Mouse (Mus musculus): ENCODE results near the gene Ifngr2. TPM values are rescaled to one million over a fixed set of nuclear protein-coding genes. Genes with fewer than 3 reads are reported as not detected.

Ifngr2 gene
- polyA plus RNA-seq, 1 experiment from 2014 or later, result 140 TPM

GRCm38 (mm10) chr16:91606958-91607357, 60.1 kb downstream of the Ifngr2 start:
- Histone ChIP-seq H3K9ac (ENCODE audit: low read length) (no peak overlapping the region), H3K36me3 (ENCODE audit: control insufficient read depth, insufficient read depth, low read length) (no peaks in the 10 kb centered on the region), H3K9me3 (ENCODE audit: control insufficient read depth, low read length) (no peaks in the 10 kb centered on the region), H3K4me2 (ENCODE audit: low read length) (no peak overlapping the region), H3K27me3 (ENCODE audit: control insufficient read depth, insufficient read depth, low read length) (no peaks in the 10 kb centered on the region), H3K4me3 (ENCODE audit: control insufficient read depth in 1 of 2, insufficient read depth in 1 of 2, low read depth in 1 of 2, low read length in 2 of 2) (no peak overlapping the region), H3K4me1 (ENCODE audit: control insufficient read depth in 2 of 2, insufficient read depth in 2 of 2, low read length in 2 of 2) (peaks cover 0 to 4% of the 10 kb centered on the region in 2 experiments; a peak in 2 of 4 replicates), H3K27ac (replicated peaks in 1 of 2; ENCODE audit: control insufficient read depth in 1 of 2, insufficient read depth in 1 of 2, low read depth in 2 of 2, low read length in 2 of 2) (no peak overlapping the region)
- ATAC-seq (ENCODE audit: insufficient number of reproducible peaks, insufficient read depth, low FRiP score, low read depth), result no peak
- WGBS, result 91% methylated on average over 8 of the region's 8 CpGs

DNA sequence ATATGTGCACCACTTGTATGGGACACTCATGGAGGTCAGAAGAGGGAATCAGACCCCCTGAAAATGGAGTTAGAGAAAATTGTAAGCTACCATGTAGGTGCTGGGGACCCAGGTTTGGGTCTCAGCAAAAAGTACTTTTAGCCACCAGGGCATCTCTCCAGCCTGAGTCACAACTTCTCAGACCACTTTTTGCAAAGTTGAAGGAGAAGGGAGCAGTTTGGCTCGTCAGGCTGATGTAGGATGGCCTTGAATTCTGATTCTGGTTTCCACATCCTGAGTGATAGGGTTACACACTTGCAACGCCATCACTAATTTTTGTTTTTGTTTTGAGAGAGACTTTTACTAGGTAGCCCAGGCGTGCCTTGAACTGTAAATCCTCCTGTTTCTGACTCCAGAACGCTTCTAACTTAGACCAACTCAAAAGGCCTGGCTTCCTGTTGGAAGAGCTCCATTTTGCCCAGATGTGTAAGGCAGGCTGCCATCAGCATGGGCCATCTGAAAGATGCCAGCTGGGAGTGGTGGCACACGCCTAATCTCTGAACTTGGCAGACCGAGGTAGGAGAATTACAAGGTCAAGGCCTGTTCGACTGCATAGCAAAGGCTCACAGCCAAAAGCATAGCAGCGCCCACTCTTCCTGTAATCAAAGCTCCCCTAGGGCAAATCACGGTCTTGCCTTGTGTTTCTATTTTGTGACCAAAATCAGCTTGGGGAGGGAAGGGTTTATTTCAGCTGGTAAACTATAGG, 62.8 kb downstream of the Ifngr2 start:
- no peak for ATAC-seq (ENCODE audit: insufficient number of reproducible peaks, insufficient read depth, low FRiP score, low read depth)
- H3K27me3 ChIP-seq (ENCODE audit: control insufficient read depth, insufficient read depth, low read length), result no peaks in the 10 kb centered on the region
- H3K36me3 ChIP-seq (ENCODE audit: control insufficient read depth, insufficient read depth, low read length), result no peaks in the 10 kb centered on the region
- WGBS, result 60% methylated on average over 9 of the region's 9 CpGs
- H3K9me3 ChIP-seq (ENCODE audit: control insufficient read depth, low read length), result no peaks in the 10 kb centered on the region
- H3K27ac ChIP-seq (replicated peaks in 1 of 2; ENCODE audit: control insufficient read depth in 1 of 2, insufficient read depth in 1 of 2, low read depth in 2 of 2, low read length in 2 of 2), result 0 out of 4 replicates have a peak overlapping the region, but pooled peaks of 1 of the 2 experiments have one; percentile 10
- peaks cover 0 to 4% of the 10 kb centered on the region in 2 experiments; a peak in 2 of 4 replicates for H3K4me1 ChIP-seq (ENCODE audit: control insufficient read depth in 2 of 2, insufficient read depth in 2 of 2, low read length in 2 of 2)
- H3K9ac ChIP-seq (ENCODE audit: low read length), result no peak overlapping the region
- H3K4me3 ChIP-seq (ENCODE audit: control insufficient read depth in 1 of 2, insufficient read depth in 1 of 2, low read depth in 1 of 2, low read length in 2 of 2), result no peak overlapping the region
- H3K4me2 ChIP-seq (ENCODE audit: low read length), result no peak overlapping the region

- Histone ChIP-seq H3K9ac (ENCODE audit: low read length) (no peak overlapping the region), H3K4me2 (ENCODE audit: low read length) (no peak overlapping the region), H3K9me3 (ENCODE audit: control insufficient read depth, low read length) (no peaks in the 10 kb centered on the region), H3K27ac (replicated peaks in 1 of 2; ENCODE audit: control insufficient read depth in 1 of 2, insufficient read depth in 1 of 2, low read depth in 2 of 2, low read length in 2 of 2) (no peak overlapping the region), H3K27me3 (ENCODE audit: control insufficient read depth, insufficient read depth, low read length) (no peaks in the 10 kb centered on the region), H3K4me3 (ENCODE audit: control insufficient read depth in 1 of 2, insufficient read depth in 1 of 2, low read depth in 1 of 2, low read length in 2 of 2) (no peak overlapping the region), H3K36me3 (ENCODE audit: control insufficient read depth, insufficient read depth, low read length) (no peaks in the 10 kb centered on the region), H3K4me1 (ENCODE audit: control insufficient read depth in 2 of 2, insufficient read depth in 2 of 2, low read length in 2 of 2) (peaks cover 0 to 4% of the 10 kb centered on the region in 2 experiments; a peak in 2 of 4 replicates)
- 63% methylated on average over 11 of the region's 11 CpGs for WGBS
- ATAC-seq (ENCODE audit: insufficient number of reproducible peaks, insufficient read depth, low FRiP score, low read depth), result no peak
Observed at GRCm38 (mm10) chr16:91611248-91611647, 64.4 kb downstream of the Ifngr2 start.

DNA sequence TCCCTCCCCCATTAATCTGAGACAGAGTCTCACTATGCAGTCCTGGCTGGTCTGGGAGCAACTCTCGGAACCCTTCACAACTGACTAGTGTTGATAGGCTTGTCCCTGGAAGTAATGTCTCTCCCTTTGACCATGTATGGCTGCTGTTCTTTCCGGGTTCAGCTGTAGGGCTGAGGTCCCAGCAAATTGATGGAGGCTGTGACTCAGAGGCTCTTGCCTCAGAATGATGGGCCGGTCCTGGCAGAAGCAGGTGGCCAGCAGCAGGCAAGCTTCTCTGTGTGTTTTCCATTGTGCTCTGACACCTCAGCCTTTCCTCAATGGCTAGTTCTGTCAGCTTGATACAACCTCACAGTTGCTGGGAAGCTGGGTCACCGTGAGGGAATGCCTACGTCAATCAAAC, 65.7 kb downstream of the Ifngr2 start:
- 44% methylated on average over 5 of the region's 5 CpGs for WGBS
- Histone ChIP-seq H3K4me1 (ENCODE audit: control insufficient read depth in 2 of 2, insufficient read depth in 2 of 2, low read length in 2 of 2) (peaks cover 0 to 4% of the 10 kb centered on the region in 2 experiments; a peak in 2 of 4 replicates), H3K9ac (ENCODE audit: low read length) (no peak overlapping the region), H3K27me3 (ENCODE audit: control insufficient read depth, insufficient read depth, low read length) (no peaks in the 10 kb centered on the region), H3K4me2 (ENCODE audit: low read length) (no peak overlapping the region), H3K27ac (replicated peaks in 1 of 2; ENCODE audit: control insufficient read depth in 1 of 2, insufficient read depth in 1 of 2, low read depth in 2 of 2, low read length in 2 of 2) (no peak overlapping the region), H3K4me3 (ENCODE audit: control insufficient read depth in 1 of 2, insufficient read depth in 1 of 2, low read depth in 1 of 2, low read length in 2 of 2) (no peak overlapping the region), H3K9me3 (ENCODE audit: control insufficient read depth, low read length) (no peaks in the 10 kb centered on the region), H3K36me3 (ENCODE audit: control insufficient read depth, insufficient read depth, low read length) (no peaks in the 10 kb centered on the region)
- no peak for ATAC-seq (ENCODE audit: insufficient number of reproducible peaks, insufficient read depth, low FRiP score, low read depth)

- ATAC-seq (ENCODE audit: insufficient number of reproducible peaks, insufficient read depth, low FRiP score, low read depth), result no peak
- H3K9me3 ChIP-seq (ENCODE audit: control insufficient read depth, low read length), result no peaks in the 10 kb centered on the region
- H3K27ac ChIP-seq (replicated peaks in 1 of 2; ENCODE audit: control insufficient read depth in 1 of 2, insufficient read depth in 1 of 2, low read depth in 2 of 2, low read length in 2 of 2), result no peak overlapping the region
- no peak overlapping the region for H3K4me2 ChIP-seq (ENCODE audit: low read length)
- peaks cover 0 to 4% of the 10 kb centered on the region in 2 experiments; a peak in 2 of 4 replicates for H3K4me1 ChIP-seq (ENCODE audit: control insufficient read depth in 2 of 2, insufficient read depth in 2 of 2, low read length in 2 of 2)
- H3K36me3 ChIP-seq (ENCODE audit: control insufficient read depth, insufficient read depth, low read length), result no peaks in the 10 kb centered on the region
- WGBS, result 83% methylated on average over 6 of the region's 6 CpGs
- no peak overlapping the region for H3K9ac ChIP-seq (ENCODE audit: low read length)
- no peaks in the 10 kb centered on the region for H3K27me3 ChIP-seq (ENCODE audit: control insufficient read depth, insufficient read depth, low read length)
- no peak overlapping the region for H3K4me3 ChIP-seq (ENCODE audit: control insufficient read depth in 1 of 2, insufficient read depth in 1 of 2, low read depth in 1 of 2, low read length in 2 of 2)
Observed at GRCm38 (mm10) chr16:91614552-91614951, 67.7 kb downstream of the Ifngr2 start.

Small RNA genes lying within 50 kb of the gene (microRNA-seq; reads per million reads assigned to microRNA genes)
- gene Mir6367, result not detected

Other genes with a start within 250 kb of the Ifngr2 start
- 57.4 and 59.2 TPM in 2 replicates for gene Ifnar2, start 174.3 kb upstream of the Ifngr2 start, polyA plus RNA-seq (2014; fragmentation: Nextera tagmentation; extraction: Ambion mirVana)
- not detected in 2 replicates for gene Gm21970, start 155.4 kb upstream of the Ifngr2 start, polyA plus RNA-seq (2014; fragmentation: Nextera tagmentation; extraction: Ambion mirVana)
- gene Il10rb, start 140.9 kb upstream of the Ifngr2 start, polyA plus RNA-seq (2014; fragmentation: Nextera tagmentation; extraction: Ambion mirVana), result 58.5 and 59.2 TPM in 2 replicates
- gene Ifnar1, start 61.8 kb upstream of the Ifngr2 start, polyA plus RNA-seq (2014; fragmentation: Nextera tagmentation; extraction: Ambion mirVana), result 39.9 and 45.1 TPM in 2 replicates
- 60.5 and 67.5 TPM in 2 replicates for gene Tmem50b, start 50.7 kb downstream of the Ifngr2 start, polyA plus RNA-seq (2014; fragmentation: Nextera tagmentation; extraction: Ambion mirVana)
- gene Dnajc28, start 72.0 kb downstream of the Ifngr2 start, polyA plus RNA-seq (2014; fragmentation: Nextera tagmentation; extraction: Ambion mirVana), result 5.8 and 6.5 TPM in 2 replicates
- 56.2 and 62.8 TPM in 2 replicates for gene Gart, start 99.9 kb downstream of the Ifngr2 start, polyA plus RNA-seq (2014; fragmentation: Nextera tagmentation; extraction: Ambion mirVana)
- gene Son, start 100.4 kb downstream of the Ifngr2 start, polyA plus RNA-seq (2014; fragmentation: Nextera tagmentation; extraction: Ambion mirVana), result 102 and 108 TPM in 2 replicates
- gene Donson, start 141.7 kb downstream of the Ifngr2 start, polyA plus RNA-seq (2014; fragmentation: Nextera tagmentation; extraction: Ambion mirVana), result 12.3 and 15.2 TPM in 2 replicates
- 54.9 and 60.3 TPM in 2 replicates for gene Cryzl1, start 181.9 kb downstream of the Ifngr2 start, polyA plus RNA-seq (2014; fragmentation: Nextera tagmentation; extraction: Ambion mirVana)
- gene Itsn1, start 182.2 kb downstream of the Ifngr2 start, polyA plus RNA-seq (2014; fragmentation: Nextera tagmentation; extraction: Ambion mirVana), result 20.7 and 21.2 TPM in 2 replicates